Mouse (Mus musculus): ENCODE measurements around the gene Acox2. TPM values are rescaled to one million over a fixed set of nuclear protein-coding genes. Genes with fewer than 3 reads are reported as not detected.

Acox2 gene
- total RNA-seq, 2 experiments from 2014 or later = not detected

Other genes starting within 250 kb of the Acox2 start
- gene Rpp14, start 179.0 kb downstream of the Acox2 start, total RNA-seq (2021) = 10 to 100 TPM; 28.1 to 28.9 TPM
- gene Pxk, start 161.1 kb downstream of the Acox2 start, total RNA-seq (2021) = 10 to 100 TPM; 36.7 to 37.9 TPM
- gene Pdhb, start 86.3 kb downstream of the Acox2 start, total RNA-seq (2021) = 100 to 1,000 TPM; 156 to 161 TPM
- gene Kctd6, start 45.2 kb downstream of the Acox2 start, total RNA-seq (2021) = 10 to 100 TPM; 40.9 to 43.6 TPM
- 100 to 1,000 TPM; 213 to 316 TPM for gene Fam107a, start 58.7 kb upstream of the Acox2 start, total RNA-seq (2021)
- not detected for gene Oit1, start 119.4 kb upstream of the Acox2 start, total RNA-seq (2021)

All from left cerebral cortex, adult 18-20 months (tissue).